Mouse (Mus musculus): ENCODE data around the gene Obscn.
"Not testable (repeated sequence)": the region's sequence is repeated elsewhere in the genome, so short reads cannot be mapped to it uniquely, and the experiment has no call there.

DNA sequence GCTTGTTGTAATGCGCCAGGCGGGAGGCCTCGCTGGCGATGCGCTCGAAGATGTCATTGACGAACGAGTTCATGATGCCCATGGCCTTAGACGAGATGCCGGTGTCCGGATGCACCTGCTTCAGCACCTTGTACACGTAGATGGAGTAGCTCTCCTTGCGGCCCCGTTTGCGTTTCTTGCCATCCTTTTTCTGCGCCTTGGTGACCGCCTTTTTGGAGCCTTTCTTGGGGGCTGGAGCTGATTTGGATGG, 182.1 kb downstream of the Obscn start:
- not testable (repeated sequence) for TF ChIP-seq CTCF, EP300 (IDR thresholded peaks at IDR 0.05; ENCODE audit: low read depth)

Measured in heart, postnatal 0 days (tissue).